Mouse (Mus musculus): ENCODE measurements around the gene Mrps18a. TPM values are rescaled to one million over a fixed set of nuclear protein-coding genes. Genes with fewer than 3 reads are reported as not detected.

Gene Mrps18a
- polyA plus RNA-seq, 1 experiment from 2014 or later, result 92.4 TPM

DNA sequence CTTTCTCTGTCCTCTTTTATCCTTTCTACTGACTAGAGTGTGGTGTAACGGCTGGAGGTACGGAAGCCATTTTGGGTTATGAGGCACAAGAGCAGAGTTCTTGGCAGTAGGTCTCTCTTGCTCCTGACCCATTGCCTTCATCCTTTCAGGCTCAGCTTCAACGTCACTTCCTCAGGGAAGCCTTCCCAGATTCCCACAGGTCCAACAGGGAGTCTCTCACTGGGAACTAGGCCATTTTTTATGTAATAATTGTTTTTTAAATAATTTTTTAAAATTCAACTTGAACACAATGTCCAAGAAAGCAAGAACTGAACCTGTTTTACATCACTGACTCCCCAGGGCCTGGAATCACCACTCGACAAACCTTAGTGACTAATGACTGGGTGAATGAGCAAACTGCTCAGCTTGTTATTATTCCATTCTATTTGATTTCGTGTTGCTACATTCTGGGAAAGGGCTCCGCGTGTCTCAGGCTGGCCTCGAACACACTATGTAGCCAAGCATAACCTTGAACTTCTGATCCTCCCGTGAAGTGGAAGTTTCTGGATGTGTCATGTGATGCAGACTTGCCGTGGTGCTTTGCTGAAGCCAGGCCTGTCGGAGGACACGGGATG, 32.8 kb upstream of the Mrps18a start:
- H3K27ac ChIP-seq, result no peak overlapping the region
- DNase-seq, result no peak
- no peaks in the 10 kb centered on the region for H3K36me3 ChIP-seq
- no peak overlapping the region for H3K4me2 ChIP-seq
- H3K9me3 ChIP-seq (replicated peaks), result no peaks in the 10 kb centered on the region
- no peaks in the 10 kb centered on the region for H3K27me3 ChIP-seq
- no peak overlapping the region for H3K9ac ChIP-seq
- ATAC-seq (ENCODE audit: low read depth), result no peak
- 81% methylated on average over 12 of the region's 12 CpGs for WGBS (ENCODE audit: insufficient replicate concordance)
- no peak overlapping the region for H3K4me3 ChIP-seq (replicated peaks)
- peaks cover 22% of the 10 kb centered on the region for H3K4me1 ChIP-seq (replicated peaks)

DNA sequence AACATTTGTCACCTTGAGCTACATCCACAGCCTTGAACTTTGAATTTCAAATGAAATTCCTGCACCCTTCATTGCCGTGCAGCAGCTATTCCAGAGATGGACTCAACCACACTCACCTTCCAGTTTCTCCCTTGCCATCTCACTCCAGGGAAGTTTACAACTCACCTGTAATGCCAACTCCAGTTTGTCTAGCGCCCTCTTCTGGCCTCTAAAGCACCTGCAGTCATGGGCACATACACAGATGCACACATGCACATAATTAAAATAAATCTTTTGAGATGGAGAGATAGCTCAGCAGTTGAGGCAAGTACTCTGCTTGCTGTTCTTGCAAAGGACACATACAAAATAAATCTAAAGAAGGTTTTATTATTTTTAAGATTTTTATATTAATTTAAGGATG, 31.7 kb upstream of the Mrps18a start:
- H3K4me3 ChIP-seq (replicated peaks), result no peak overlapping the region
- H3K36me3 ChIP-seq, result no peaks in the 10 kb centered on the region
- ATAC-seq (ENCODE audit: low read depth) (no peak), DNase-seq (no peak)
- no peak overlapping the region for H3K9ac ChIP-seq
- H3K4me2 ChIP-seq, result no peak overlapping the region
- H3K27ac ChIP-seq, result no peak overlapping the region
- peaks cover 13% of the 10 kb centered on the region for H3K4me1 ChIP-seq (replicated peaks)
- 60% methylated on average over 2 of the region's 2 CpGs for WGBS (ENCODE audit: insufficient replicate concordance)
- H3K27me3 ChIP-seq, result no peaks in the 10 kb centered on the region
- H3K9me3 ChIP-seq (replicated peaks), result no peaks in the 10 kb centered on the region

DNA sequence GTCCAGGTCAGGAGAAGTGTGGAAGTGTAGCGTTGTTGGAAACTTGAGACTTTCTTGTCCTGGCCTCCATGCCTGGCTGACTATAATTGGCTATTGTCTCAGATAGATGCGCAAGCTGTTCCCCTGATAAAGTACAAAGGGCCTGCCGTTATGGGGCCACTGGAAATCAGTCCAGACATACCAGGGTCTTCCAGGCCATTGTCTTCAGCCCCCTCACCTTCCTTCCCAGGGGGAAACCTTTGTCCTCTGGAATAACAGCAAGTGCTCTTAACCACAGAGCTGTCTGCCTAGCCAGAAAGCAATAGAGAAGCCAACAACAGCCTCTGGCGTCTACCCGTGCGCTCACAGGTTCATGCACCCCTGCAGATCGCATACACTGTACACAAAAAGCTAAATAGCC, 30.4 kb upstream of the Mrps18a start:
- Histone ChIP-seq H3K4me2 (no peak overlapping the region), H3K27me3 (peaks cover 4% of the 10 kb centered on the region; the same call in 1 of the 2 replicates), H3K9ac (no peak overlapping the region), H3K36me3 (no peaks in the 10 kb centered on the region), H3K27ac (no peak overlapping the region), H3K9me3 (replicated peaks) (no peaks in the 10 kb centered on the region), H3K4me1 (replicated peaks) (0 out of 2 replicates have a peak, but pooled peaks cover 1% of the 10 kb centered on the region), H3K4me3 (replicated peaks) (no peak overlapping the region)
- WGBS (ENCODE audit: insufficient replicate concordance), result 63% methylated on average over 7 of the region's 7 CpGs
- no peak for ATAC-seq (ENCODE audit: low read depth)
- no peak for DNase-seq

DNA sequence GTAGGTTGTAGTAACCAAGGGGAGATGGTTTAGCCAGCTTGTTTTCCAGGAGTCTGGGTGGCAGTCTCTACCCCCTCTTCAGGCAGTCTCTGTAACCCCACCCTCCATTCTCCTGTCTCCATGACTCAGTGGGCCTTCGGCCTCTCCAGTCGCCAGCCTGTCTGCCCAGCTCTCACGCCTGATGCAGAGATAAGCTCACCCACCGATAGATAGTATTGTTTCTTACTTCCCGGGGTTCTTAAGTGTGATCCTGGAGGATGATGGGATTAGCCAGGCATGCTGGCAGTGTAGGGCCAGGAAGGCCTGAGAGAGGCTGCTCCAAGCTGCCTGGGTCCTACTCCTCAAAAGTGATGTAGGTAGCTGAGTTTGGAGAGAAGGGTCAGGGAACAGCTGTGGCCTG, 29.7 kb upstream of the Mrps18a start:
- no peak for DNase-seq
- Histone ChIP-seq H3K36me3 (no peaks in the 10 kb centered on the region), H3K27me3 (peaks cover 4% of the 10 kb centered on the region; the same call in 1 of the 2 replicates), H3K4me2 (no peak overlapping the region), H3K27ac (no peak overlapping the region), H3K9ac (no peak overlapping the region), H3K4me1 (replicated peaks) (no peaks in the 10 kb centered on the region), H3K9me3 (replicated peaks) (no peaks in the 10 kb centered on the region), H3K4me3 (replicated peaks) (no peak overlapping the region)
- ATAC-seq (ENCODE audit: low read depth), result no peak
- WGBS (ENCODE audit: insufficient replicate concordance), result 39% methylated on average over 5 of the region's 5 CpGs

DNA sequence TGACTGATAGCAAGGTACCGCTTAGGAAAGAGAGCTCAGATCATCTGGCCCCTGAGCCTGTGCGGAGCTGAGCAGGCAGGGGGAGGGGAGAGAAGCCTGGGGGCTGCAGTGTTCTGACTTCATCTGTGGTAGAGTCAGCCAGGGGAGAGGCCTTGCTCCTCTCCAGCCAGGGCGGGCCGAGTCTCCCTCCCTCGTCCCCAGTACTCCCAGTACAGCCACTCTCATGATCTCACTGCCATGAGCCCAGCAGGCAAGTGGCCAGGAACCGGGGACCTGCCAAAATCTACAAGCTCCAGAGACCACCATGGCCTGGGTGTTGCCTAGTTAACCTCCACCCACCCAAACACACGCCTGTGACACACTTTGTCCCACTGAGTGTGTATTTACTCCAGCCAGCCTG, 29.1 kb upstream of the Mrps18a start:
- no peaks in the 10 kb centered on the region for H3K4me1 ChIP-seq (replicated peaks)
- H3K27ac ChIP-seq, result no peak overlapping the region
- DNase-seq (no peak), ATAC-seq (ENCODE audit: low read depth) (no peak)
- H3K9me3 ChIP-seq (replicated peaks), result no peaks in the 10 kb centered on the region
- peaks cover 4% of the 10 kb centered on the region; the same call in 1 of the 2 replicates for H3K27me3 ChIP-seq
- no peaks in the 10 kb centered on the region for H3K36me3 ChIP-seq
- no peak overlapping the region for H3K9ac ChIP-seq
- no peak overlapping the region for H3K4me3 ChIP-seq (replicated peaks)
- no peak overlapping the region for H3K4me2 ChIP-seq
- WGBS (ENCODE audit: insufficient replicate concordance), result 54% methylated on average over 7 of the region's 7 CpGs

DNA sequence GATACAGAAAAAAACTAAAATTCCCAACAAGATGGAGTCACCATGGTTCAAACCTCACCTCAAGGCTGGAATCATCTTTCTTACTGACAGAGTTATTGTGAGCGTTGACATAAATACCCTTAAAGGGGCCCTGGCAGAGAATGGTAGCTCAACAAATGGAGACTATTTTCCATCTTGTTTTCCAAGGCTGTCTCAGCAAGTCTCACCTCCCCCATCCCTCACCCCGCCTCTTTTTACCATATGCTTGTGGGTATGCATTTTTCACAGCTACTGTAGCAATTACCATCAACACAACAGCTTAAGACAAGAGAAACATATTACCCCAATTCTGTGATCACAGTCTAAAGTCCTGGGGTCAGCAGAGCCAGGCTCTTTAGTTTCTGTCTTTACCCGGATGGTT, 27.4 kb upstream of the Mrps18a start:
- 70% methylated on average over 3 of the region's 3 CpGs for WGBS (ENCODE audit: insufficient replicate concordance)
- H3K9me3 ChIP-seq (replicated peaks), result no peaks in the 10 kb centered on the region
- H3K9ac ChIP-seq, result no peak overlapping the region
- H3K4me3 ChIP-seq (replicated peaks), result no peak overlapping the region
- DNase-seq (no peak), ATAC-seq (ENCODE audit: low read depth) (no peak)
- no peak overlapping the region for H3K27ac ChIP-seq
- no peaks in the 10 kb centered on the region for H3K36me3 ChIP-seq
- H3K4me1 ChIP-seq (replicated peaks), result no peaks in the 10 kb centered on the region
- H3K4me2 ChIP-seq, result no peak overlapping the region
- H3K27me3 ChIP-seq, result peaks cover 4% of the 10 kb centered on the region; the same call in 1 of the 2 replicates

DNA sequence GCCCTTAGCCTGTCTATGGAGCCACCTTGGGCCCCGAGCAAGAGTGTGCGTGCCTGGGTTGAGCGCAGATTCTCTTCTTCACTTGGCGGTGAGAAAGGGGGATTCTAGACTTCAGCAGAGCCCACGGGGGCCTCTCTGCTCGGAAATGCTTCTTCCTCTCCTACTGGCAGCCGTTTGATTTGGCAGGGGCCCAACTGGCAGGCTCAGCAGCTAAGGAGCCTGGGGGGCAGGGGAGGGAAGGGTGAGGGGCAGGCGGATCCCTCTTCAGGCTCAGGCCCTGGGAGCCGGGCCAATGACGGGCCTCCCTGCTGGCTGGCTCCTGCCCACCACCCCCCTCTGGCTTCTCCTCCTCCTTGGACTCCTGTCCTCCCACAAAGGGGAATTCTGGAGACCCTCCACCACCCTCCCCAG, 26.7 kb upstream of the Mrps18a start:
- Histone ChIP-seq H3K9ac (no peak overlapping the region), H3K4me3 (replicated peaks) (no peak overlapping the region), H3K27ac (no peak overlapping the region), H3K4me1 (replicated peaks) (no peaks in the 10 kb centered on the region), H3K36me3 (no peaks in the 10 kb centered on the region), H3K9me3 (replicated peaks) (no peaks in the 10 kb centered on the region), H3K4me2 (no peak overlapping the region), H3K27me3 (peaks cover 4% of the 10 kb centered on the region; the same call in 1 of the 2 replicates)
- peak; percentile 41; the same call in 1 of the 2 replicates for ATAC-seq (ENCODE audit: low read depth)
- WGBS (ENCODE audit: insufficient replicate concordance), result 15% methylated on average over 10 of the region's 10 CpGs
- no peak for DNase-seq

DNA sequence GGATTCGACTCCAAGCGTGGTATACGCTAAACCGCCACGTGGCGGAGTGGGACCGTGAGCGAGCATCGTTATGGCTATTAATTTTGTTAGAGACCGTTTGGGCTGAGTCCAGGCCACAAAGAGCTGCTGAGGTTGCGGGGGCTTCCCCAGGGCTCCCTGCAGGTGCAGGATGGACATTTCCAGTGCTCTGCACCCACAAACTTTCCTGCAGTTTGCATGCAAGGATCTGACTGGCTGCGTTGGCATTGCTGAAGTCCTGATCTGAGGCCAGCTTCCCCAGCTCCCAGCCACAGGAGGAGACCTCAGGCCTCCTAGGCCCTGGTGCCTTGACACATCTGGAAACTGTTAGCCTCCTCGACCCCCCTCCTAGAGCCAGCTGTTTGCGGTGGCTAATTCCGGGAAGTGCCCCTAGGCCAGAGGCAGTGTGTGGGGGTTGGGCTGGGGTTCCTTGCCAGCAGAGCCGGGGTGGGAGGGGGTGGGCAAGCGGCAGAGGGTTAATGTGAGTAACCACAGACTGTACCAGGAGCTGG, 24.4 kb upstream of the Mrps18a start:
- Histone ChIP-seq H3K4me3 (replicated peaks) (no peak overlapping the region), H3K27ac (no peak overlapping the region), H3K9me3 (replicated peaks) (no peaks in the 10 kb centered on the region), H3K9ac (no peak overlapping the region), H3K4me2 (no peak overlapping the region), H3K36me3 (no peaks in the 10 kb centered on the region), H3K27me3 (peaks cover 4% of the 10 kb centered on the region; the same call in 1 of the 2 replicates), H3K4me1 (replicated peaks) (no peaks in the 10 kb centered on the region)
- no peak for ATAC-seq (ENCODE audit: low read depth)
- DNase-seq, result no peak
- 51% methylated on average over 17 of the region's 17 CpGs for WGBS (ENCODE audit: insufficient replicate concordance)

DNA sequence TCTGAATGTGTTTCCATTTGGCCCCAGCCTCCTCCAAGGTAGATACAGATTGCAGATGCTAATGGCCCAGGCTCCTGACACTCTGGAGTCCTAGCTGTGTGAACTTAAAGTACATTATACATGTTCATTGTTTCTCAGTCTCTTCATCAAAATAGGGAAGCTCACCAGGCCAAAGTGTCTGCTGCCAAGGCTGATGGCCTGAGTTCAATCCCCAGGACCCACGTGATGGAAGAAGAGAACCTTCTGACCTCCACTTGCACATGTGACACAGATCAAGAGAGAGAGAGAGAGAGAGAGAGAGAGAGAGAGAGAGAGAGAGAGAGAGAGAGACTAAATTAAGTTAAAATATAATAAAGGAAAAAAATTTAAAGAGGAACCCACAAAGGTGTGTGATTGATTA, 19.4 kb upstream of the Mrps18a start:
- Histone ChIP-seq H3K9ac (no peak overlapping the region), H3K4me1 (replicated peaks) (no peaks in the 10 kb centered on the region), H3K4me3 (replicated peaks) (no peak overlapping the region), H3K36me3 (no peaks in the 10 kb centered on the region), H3K27me3 (peaks cover 6% of the 10 kb centered on the region; the same call in 1 of the 2 replicates), H3K4me2 (no peak overlapping the region), H3K27ac (no peak overlapping the region), H3K9me3 (replicated peaks) (no peaks in the 10 kb centered on the region)
- DNase-seq (no peak), ATAC-seq (ENCODE audit: low read depth) (no peak)
- 56% methylated on average over 1 of the region's 1 CpGs for WGBS (ENCODE audit: insufficient replicate concordance)

DNA sequence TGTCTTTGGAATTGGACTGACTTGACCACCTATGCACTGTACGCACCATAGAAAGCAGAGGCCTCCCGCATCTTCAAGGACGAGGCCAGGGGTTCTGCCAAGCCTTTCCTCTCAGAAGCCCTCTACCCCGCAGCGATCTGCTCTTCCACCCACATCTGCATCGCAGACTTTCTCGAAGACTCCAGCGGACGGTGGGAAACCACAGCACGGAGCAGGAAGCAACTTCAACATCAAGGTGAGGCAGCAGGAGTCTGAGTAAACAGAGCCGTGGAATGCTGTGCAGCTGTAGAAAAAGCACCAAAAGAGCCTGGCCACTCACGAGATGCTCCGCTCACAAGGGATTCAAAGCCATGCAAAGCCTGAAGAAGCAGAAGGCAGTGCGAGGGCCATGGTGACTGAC, 18.9 kb upstream of the Mrps18a start:
- no peaks in the 10 kb centered on the region for H3K9me3 ChIP-seq (replicated peaks)
- 70% methylated on average over 14 of the region's 14 CpGs for WGBS (ENCODE audit: insufficient replicate concordance)
- no peaks in the 10 kb centered on the region for H3K36me3 ChIP-seq
- no peak overlapping the region for H3K4me2 ChIP-seq
- no peak overlapping the region for H3K27ac ChIP-seq
- ATAC-seq (ENCODE audit: low read depth) (no peak), DNase-seq (no peak)
- no peak overlapping the region for H3K4me3 ChIP-seq (replicated peaks)
- H3K9ac ChIP-seq, result no peak overlapping the region
- no peaks in the 10 kb centered on the region for H3K4me1 ChIP-seq (replicated peaks)
- peaks cover 10% of the 10 kb centered on the region; the same call in 1 of the 2 replicates for H3K27me3 ChIP-seq

DNA sequence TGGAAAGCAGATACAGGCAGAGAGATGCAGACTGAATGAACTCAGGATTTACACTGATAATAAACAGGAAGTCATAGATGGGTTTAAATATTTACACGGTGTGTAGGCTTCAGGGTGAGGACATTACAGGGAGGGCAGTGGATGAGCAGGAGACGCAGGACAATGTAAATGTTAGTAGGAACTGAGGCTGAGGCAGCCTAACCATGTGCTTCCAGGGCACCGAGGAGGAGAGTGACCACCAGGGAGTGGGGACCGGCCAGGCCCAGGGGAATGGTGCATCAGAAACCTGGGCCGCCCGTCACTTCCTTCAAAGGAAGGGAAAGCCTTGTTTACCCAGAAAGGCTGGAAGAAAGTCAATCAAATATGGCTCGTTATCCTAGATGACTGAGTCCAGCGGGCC, 12.3 kb upstream of the Mrps18a start:
- ATAC-seq (ENCODE audit: low read depth) (no peak), DNase-seq (no peak)
- no peak overlapping the region for H3K4me2 ChIP-seq
- no peak overlapping the region for H3K9ac ChIP-seq
- no peaks in the 10 kb centered on the region for H3K36me3 ChIP-seq
- no peaks in the 10 kb centered on the region for H3K9me3 ChIP-seq (replicated peaks)
- H3K27ac ChIP-seq, result no peak overlapping the region
- 47% methylated on average over 8 of the region's 8 CpGs for WGBS (ENCODE audit: insufficient replicate concordance)
- 0 out of 2 replicates have a peak, but pooled peaks cover 5% of the 10 kb centered on the region for H3K4me1 ChIP-seq (replicated peaks)
- no peak overlapping the region for H3K4me3 ChIP-seq (replicated peaks)
- H3K27me3 ChIP-seq, result peaks cover 15% of the 10 kb centered on the region

DNA sequence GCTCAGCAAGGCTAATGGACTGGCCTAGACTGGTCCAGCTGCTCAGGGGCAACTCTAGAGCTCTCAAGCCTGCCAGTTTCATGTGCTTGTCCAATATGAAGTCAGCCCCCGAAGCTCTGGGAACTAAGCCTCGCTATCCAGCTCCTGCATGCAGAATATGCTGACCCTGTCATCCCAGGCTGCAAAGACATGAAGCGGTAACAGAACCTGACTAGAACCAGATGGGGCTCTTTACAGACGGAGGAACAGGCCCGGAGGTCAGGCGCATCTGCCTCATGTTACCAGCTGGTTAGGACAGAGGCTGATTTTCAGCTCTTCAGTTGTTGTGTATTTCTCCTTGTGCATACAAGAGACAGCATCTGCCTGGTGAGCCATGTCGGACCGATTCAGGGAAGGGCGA, 8.9 kb upstream of the Mrps18a start:
- H3K9me3 ChIP-seq (replicated peaks), result no peaks in the 10 kb centered on the region
- no peak overlapping the region for H3K9ac ChIP-seq
- H3K4me2 ChIP-seq, result no peak overlapping the region
- H3K36me3 ChIP-seq, result no peaks in the 10 kb centered on the region
- ATAC-seq (ENCODE audit: low read depth) (no peak), DNase-seq (no peak)
- 0 out of 2 replicates have a peak, but pooled peaks cover 5% of the 10 kb centered on the region for H3K4me1 ChIP-seq (replicated peaks)
- WGBS (ENCODE audit: insufficient replicate concordance), result 81% methylated on average over 9 of the region's 9 CpGs
- no peak overlapping the region for H3K27ac ChIP-seq
- H3K27me3 ChIP-seq, result peaks cover 7% of the 10 kb centered on the region; the same call in 1 of the 2 replicates
- H3K4me3 ChIP-seq (replicated peaks), result no peak overlapping the region

All from liver, embryonic 13.5 days (tissue).